Mouse (Mus musculus) heart, embryonic 16.5 days (tissue): Measurements from ENCODE around the gene Trim62. TPM values are rescaled to one million over a fixed set of nuclear protein-coding genes. Genes with fewer than 3 reads are reported as not detected.
A peak's percentile ranks its signal among the peaks of the same experiment; 100 is the strongest.
"Not testable (repeated sequence)": the region's sequence is repeated elsewhere in the genome, so short reads cannot be mapped to it uniquely, and the experiment has no call there.

ENCODE experiments used
- ATAC-seq: fragments of 200-750 bp; cut with Nextera tagmentation; replicated peaks from 2 replicates; pipeline ENCODE4 v1.8.0; 2017; ENCODE audit warnings: moderate number of reproducible peaks; ENCODE audit not compliant: insufficient read depth, low FRiP score; ENCODE audit errors: extremely low read depth
- H3K27ac ChIP-seq: fragments of 300-500 bp; sonication (generic); 2 replicates; pipeline ENCODE4 v1.5.1; 2014; ENCODE audit warnings: mild to moderate bottlenecking, low read length, control low read depth, moderate library complexity
- H3K27me3 ChIP-seq: fragments of 300-500 bp; sonication (generic); 2 replicates; pipeline ENCODE4 v1.6.1; 2014; ENCODE audit warnings: low read length, mixed read lengths; ENCODE audit not compliant: control insufficient read depth, insufficient read depth
- H3K36me3 ChIP-seq: fragments of 300-500 bp; sonication (generic); 2 replicates; pipeline ENCODE4 v1.6.1; 2014; ENCODE audit not compliant: control insufficient read depth, insufficient read depth
- H3K4me1 ChIP-seq: fragments of 300-500 bp; sonication (generic); 2 replicates; pipeline ENCODE4 v1.6.1; 2014; ENCODE audit warnings: low read length, mixed read lengths; ENCODE audit not compliant: control insufficient read depth, insufficient read depth
- H3K4me2 ChIP-seq: fragments of 300-500 bp; sonication (generic); 2 replicates; pipeline ENCODE4 v1.6.1; 2014; ENCODE audit warnings: low read depth, mild to moderate bottlenecking, control low read depth, low read length
- H3K4me3 ChIP-seq: fragments of 300-500 bp; sonication (generic); 2 replicates; pipeline ENCODE4 v1.5.1; 2014; ENCODE audit warnings: mild to moderate bottlenecking, control low read depth, low read length
- H3K9ac ChIP-seq: fragments of 300-500 bp; sonication (generic); 2 replicates; pipeline ENCODE4 v1.6.1; 2014; ENCODE audit warnings: low read length, control low read depth
- H3K9me3 ChIP-seq: fragments of 300-500 bp; sonication (generic); replicated peaks from 2 replicates; pipeline ENCODE4 v1.6.1; 2016; ENCODE audit warnings: low read length; ENCODE audit not compliant: control insufficient read depth
- WGBS: fragments of 180-500 bp; shearing (Covaris S2); extraction: QIAGEN DNeasy Blood & Tissue Kit; methylation state at CpG from one replicate; pipeline ENCODE4 v1.1.7; 2014; 5-methylcytosine and 5-hydroxymethylcytosine counted together
- polyA plus RNA-seq: library from polyadenylated mRNA; unstranded; fragments of >200 nt; fragmentation: Nextera tagmentation; extraction: Ambion mirVana; gene quantifications from 2 replicates; pipeline ENCODE4 v1.2.1, GENCODE M21; 2015

The Trim62 gene
- polyA plus RNA-seq, 1 experiment from 2014 or later: 1.6 TPM

DNA sequence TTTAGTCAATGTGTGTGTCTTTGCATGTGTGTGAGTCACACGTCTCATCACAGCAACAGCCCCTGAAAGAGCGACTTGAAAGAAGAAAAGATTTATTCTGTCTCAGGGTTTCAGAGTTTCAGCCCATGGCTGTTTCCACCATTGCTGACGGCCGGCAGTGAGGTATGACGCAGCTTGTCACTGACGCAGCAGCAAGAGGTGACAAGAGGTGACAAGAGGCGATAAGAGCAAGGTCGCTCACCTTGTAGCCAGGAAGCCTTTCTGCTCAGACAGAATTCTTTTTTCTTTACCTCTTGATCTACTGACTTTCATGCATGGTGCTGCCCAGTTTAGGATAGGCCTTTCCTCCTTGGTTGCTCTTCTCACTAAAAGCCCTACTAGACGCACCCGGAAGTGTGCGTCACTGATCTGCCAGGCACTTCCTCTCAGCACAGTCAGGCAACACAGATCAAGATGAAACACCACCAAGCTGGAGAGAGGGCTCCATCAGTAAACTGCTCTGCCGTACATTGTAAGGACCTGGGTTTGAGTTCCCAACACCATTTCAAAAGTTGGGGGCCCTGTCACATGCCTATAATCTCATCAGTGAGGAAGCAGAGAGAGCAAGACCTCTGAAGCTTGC lies 31.0 kb upstream of the Trim62 start:
- H3K4me1 ChIP-seq: 0 out of 2 replicates have a peak, but pooled peaks cover 2% of the 10 kb centered on the region
- H3K4me2 ChIP-seq: no peak overlapping the region
- no peak for ATAC-seq
- H3K36me3 ChIP-seq: no peaks in the 10 kb centered on the region
- H3K27ac ChIP-seq: no peak overlapping the region
- no peak overlapping the region for H3K4me3 ChIP-seq
- no peak overlapping the region for H3K9ac ChIP-seq
- 56% methylated on average over 12 of the region's 12 CpGs for WGBS
- no peaks in the 10 kb centered on the region for H3K27me3 ChIP-seq
- no peaks in the 10 kb centered on the region for H3K9me3 ChIP-seq

DNA sequence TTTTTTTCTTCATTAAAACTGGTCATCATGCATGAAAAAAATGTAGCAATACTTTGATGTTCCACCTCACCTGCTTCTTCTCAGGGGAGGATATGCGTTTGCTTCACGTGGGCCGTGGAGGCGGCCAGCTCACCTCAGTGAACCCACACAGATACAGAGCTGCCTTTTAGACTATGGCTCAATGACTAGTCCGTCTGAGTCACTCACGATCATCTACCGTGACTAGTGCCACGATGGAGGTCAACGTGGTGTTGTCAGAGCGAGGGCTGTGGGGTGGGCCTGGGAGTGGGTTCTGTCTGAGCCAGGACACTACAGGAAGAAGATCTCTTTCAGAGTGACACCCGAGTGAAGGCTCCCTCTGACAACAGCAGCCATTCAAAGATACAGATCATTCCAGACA lies 30.3 kb upstream of the Trim62 start:
- WGBS: 76% methylated on average over 11 of the region's 11 CpGs
- ATAC-seq: no peak
- no peaks in the 10 kb centered on the region for H3K9me3 ChIP-seq

GRCm38 (mm10) chr4:128855613-128856040 lies 27.8 kb upstream of the Trim62 start:
- no peak overlapping the region for H3K27ac ChIP-seq
- peak; percentile 78; the same call in 1 of the 2 replicates for ATAC-seq
- H3K27me3 ChIP-seq: no peaks in the 10 kb centered on the region

More for the DNA sequence above, 30.3 kb upstream of the Trim62 start:
- H3K4me1 ChIP-seq: 0 out of 2 replicates have a peak, but pooled peaks cover 2% of the 10 kb centered on the region
- H3K9ac ChIP-seq: no peak overlapping the region
- no peak overlapping the region for H3K4me3 ChIP-seq
- H3K27me3 ChIP-seq: no peaks in the 10 kb centered on the region
- no peaks in the 10 kb centered on the region for H3K36me3 ChIP-seq
- no peak overlapping the region for H3K4me2 ChIP-seq
- no peak overlapping the region for H3K27ac ChIP-seq

GRCm38 (mm10) chr4:128857212-128857611 lies 26.2 kb upstream of the Trim62 start:
- no peak overlapping the region for H3K27ac ChIP-seq
- 0 out of 2 replicates have a peak, but pooled peaks cover 3% of the 10 kb centered on the region for H3K9me3 ChIP-seq
- 0 out of 2 replicates have a peak, but pooled peaks cover 2% of the 10 kb centered on the region for H3K4me1 ChIP-seq
- no peak overlapping the region for H3K4me2 ChIP-seq
- no peak overlapping the region for H3K9ac ChIP-seq
- H3K4me3 ChIP-seq: no peak overlapping the region
- no peaks in the 10 kb centered on the region for H3K36me3 ChIP-seq
- WGBS: 66% methylated on average over 2 of the region's 2 CpGs
- no peak for ATAC-seq
- H3K27me3 ChIP-seq: no peaks in the 10 kb centered on the region

More at GRCm38 (mm10) chr4:128855613-128856040, 27.8 kb upstream of the Trim62 start:
- no peak overlapping the region for H3K9ac ChIP-seq
- WGBS: 25% methylated on average over 4 of the region's 4 CpGs
- no peak overlapping the region for H3K4me3 ChIP-seq
- 0 out of 2 replicates have a peak, but pooled peaks cover 2% of the 10 kb centered on the region for H3K4me1 ChIP-seq
- 0 out of 2 replicates have a peak, but pooled peaks cover 3% of the 10 kb centered on the region for H3K9me3 ChIP-seq
- H3K4me2 ChIP-seq: no peak overlapping the region
- no peaks in the 10 kb centered on the region for H3K36me3 ChIP-seq

DNA sequence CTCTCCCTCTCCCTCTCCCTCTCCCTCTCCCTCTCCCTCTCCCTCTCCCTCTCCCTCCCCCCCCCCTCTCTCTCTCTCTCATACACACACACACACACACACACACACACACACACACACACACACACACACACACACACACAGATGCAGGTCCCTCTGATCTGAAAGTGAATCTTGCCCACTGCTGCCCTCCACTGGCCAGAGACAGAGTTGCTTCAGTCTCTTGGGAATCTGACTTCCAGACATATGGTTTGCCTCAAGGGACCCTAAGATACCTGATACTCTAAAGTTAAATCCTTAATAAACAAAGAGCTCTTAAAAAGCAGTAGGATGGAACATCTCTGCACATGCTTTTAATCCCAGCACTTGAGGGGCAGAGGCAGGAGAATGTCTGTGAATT lies 25.2 kb upstream of the Trim62 start:
- not testable (repeated sequence) for H3K4me2 ChIP-seq, H3K36me3 ChIP-seq, H3K4me3 ChIP-seq, H3K9ac ChIP-seq, H3K9me3 ChIP-seq, H3K4me1 ChIP-seq, H3K27ac ChIP-seq, H3K27me3 ChIP-seq, ATAC-seq

DNA sequence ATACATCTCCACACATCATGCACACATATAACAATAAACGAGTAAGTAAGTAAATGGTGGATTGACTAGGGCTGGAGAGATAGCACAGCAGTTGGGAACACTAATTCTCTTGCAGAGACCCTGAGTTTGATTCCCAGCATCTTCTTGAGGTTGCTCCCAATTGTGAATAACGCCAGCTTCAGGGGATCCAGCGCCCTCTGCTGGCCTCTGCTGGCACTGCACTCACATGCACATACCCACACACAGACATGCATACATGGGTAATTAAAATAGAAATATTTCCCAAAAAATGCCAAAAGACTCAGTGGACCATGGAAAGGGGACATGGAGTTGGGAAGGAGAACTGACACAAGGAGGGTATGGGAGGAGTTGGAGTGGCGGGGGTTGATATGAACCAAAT lies 24.5 kb upstream of the Trim62 start:
- Histone ChIP-seq H3K27ac (no peak overlapping the region), H3K9me3 (0 out of 2 replicates have a peak, but pooled peaks cover 3% of the 10 kb centered on the region), H3K36me3 (no peaks in the 10 kb centered on the region), H3K4me3 (no peak overlapping the region), H3K4me2 (no peak overlapping the region), H3K9ac (no peak overlapping the region), H3K4me1 (0 out of 2 replicates have a peak, but pooled peaks cover 2% of the 10 kb centered on the region), H3K27me3 (no peaks in the 10 kb centered on the region)
- ATAC-seq: no peak
- 64% methylated on average over 4 of the region's 4 CpGs for WGBS

GRCm38 (mm10) chr4:128872992-128873391 lies 10.4 kb upstream of the Trim62 start:
- H3K4me3 ChIP-seq: no peak overlapping the region
- H3K9me3 ChIP-seq: no peaks in the 10 kb centered on the region
- H3K9ac ChIP-seq: no peak overlapping the region
- H3K27ac ChIP-seq: no peak overlapping the region
- no peak overlapping the region for H3K4me2 ChIP-seq
- no peaks in the 10 kb centered on the region for H3K36me3 ChIP-seq
- H3K4me1 ChIP-seq: no peaks in the 10 kb centered on the region
- H3K27me3 ChIP-seq: peaks cover 4% of the 10 kb centered on the region; the same call in 1 of the 2 replicates
- WGBS: 41% methylated on average over 19 of the region's 19 CpGs
- ATAC-seq: no peak

DNA sequence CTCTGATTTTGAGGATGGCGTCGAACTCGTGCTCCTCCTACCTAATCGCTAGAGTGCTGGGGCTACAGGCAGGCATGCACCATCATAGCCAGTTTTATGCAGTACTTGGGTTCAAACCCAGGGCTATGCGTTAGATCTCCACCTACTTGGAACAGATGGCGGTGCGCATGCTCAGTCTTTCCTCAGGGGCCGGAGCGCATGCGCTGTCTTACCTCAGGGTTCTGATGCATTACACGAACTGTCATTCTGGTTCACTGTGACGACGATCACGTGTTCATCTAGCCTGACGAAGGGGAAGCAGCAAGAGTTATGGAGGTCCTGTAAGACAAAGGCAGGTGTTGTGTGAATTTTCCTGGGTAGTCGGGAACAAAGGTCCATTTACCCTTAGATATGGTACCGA lies 9.3 kb upstream of the Trim62 start:
- H3K36me3 ChIP-seq: no peaks in the 10 kb centered on the region
- no peaks in the 10 kb centered on the region for H3K9me3 ChIP-seq
- H3K27me3 ChIP-seq: peaks cover 5% of the 10 kb centered on the region
- no peak for ATAC-seq
- 92% methylated on average over 17 of the region's 17 CpGs for WGBS
- no peak overlapping the region for H3K4me3 ChIP-seq
- no peak overlapping the region for H3K4me2 ChIP-seq
- no peak overlapping the region for H3K27ac ChIP-seq
- no peak overlapping the region for H3K9ac ChIP-seq
- H3K4me1 ChIP-seq: no peaks in the 10 kb centered on the region

GRCm38 (mm10) chr4:128875439-128875838 lies 7.9 kb upstream of the Trim62 start:
- Histone ChIP-seq H3K27ac (no peak overlapping the region), H3K27me3 (peaks cover 9% of the 10 kb centered on the region), H3K9me3 (no peaks in the 10 kb centered on the region), H3K4me2 (no peak overlapping the region), H3K9ac (no peak overlapping the region), H3K36me3 (no peaks in the 10 kb centered on the region), H3K4me1 (no peaks in the 10 kb centered on the region), H3K4me3 (no peak overlapping the region)
- WGBS: 89% methylated on average over 11 of the region's 11 CpGs
- ATAC-seq: no peak
